Mouse (Mus musculus): Measurements from ENCODE around the gene Gm42417.

GRCm38 (mm10) chr1:36580384-36581207 lies 41.4 kb upstream of the Gm42417 start:
- TF ChIP-seq CTCF (IDR thresholded peaks at IDR 0.05; ENCODE audit: low read depth, low read length) (no peak), POLR2A (IDR thresholded peaks at IDR 0.05; ENCODE audit: extremely low read depth, insufficient read depth, low read length) (no peak)

All from liver, adult 2 months (tissue).